Mouse (Mus musculus): ENCODE data around the gene Gm20388. TPM values are rescaled to one million over a fixed set of nuclear protein-coding genes. Genes with fewer than 3 reads are reported as not detected.

The Gm20388 gene
- total and polyA plus RNA-seq, 3 experiments, result 0.02 to 0.05 TPM; not detected in 1

- Histone ChIP-seq H3K27me3 (ENCODE audit: insufficient read depth, low read length) (no peaks in the 10 kb centered on the region), H3K9me3 (replicated peaks) (no peaks in the 10 kb centered on the region), H3K4me3 (ENCODE audit: low read depth, low read length) (peak overlapping the region; percentile 64; the same call in 1 of the 2 replicates), H3K36me3 (replicated peaks) (peaks cover 55% of the 10 kb centered on the region), H3K4me1 (ENCODE audit: insufficient read depth, low read depth, low read length) (peaks cover 74% of the 10 kb centered on the region)
- TF ChIP-seq CTCF (IDR thresholded peaks at IDR 0.05; ENCODE audit: low read depth, low read length) (no peak), GATA2 (IDR thresholded peaks at IDR 0.05; ENCODE audit: borderline replicate concordance, low read depth, low read length) (no peak), POLR2AphosphoS5 (IDR thresholded peaks at IDR 0.05; ENCODE audit: insufficient replicate concordance, low read depth, low read length) (no peak), GATA1 (IDR thresholded peaks at IDR 0.05; ENCODE audit: borderline replicate concordance, low read length) (no peak), TAL1 (conservative IDR thresholded peaks at IDR 0.05; ENCODE audit: low read depth, low read length) (no peak)
- DNase-seq (ENCODE audit: low spot score), result no peak
- ATAC-seq (ENCODE audit: extremely low read depth, insufficient number of reproducible peaks, low FRiP score, poor library complexity, severe bottlenecking), result no peak
Observed at GRCm38 (mm10) chr8:121954981-121955555, 2044.4 kb downstream of the Gm20388 start.

- Histone ChIP-seq H3K4me1 (ENCODE audit: insufficient read depth, low read depth, low read length) (peaks cover 82% of the 10 kb centered on the region), H3K4me3 (ENCODE audit: low read depth, low read length) (peak overlapping the region; percentile 22; the same call in 1 of the 2 replicates), H3K36me3 (replicated peaks) (peaks cover 63% of the 10 kb centered on the region), H3K9me3 (replicated peaks) (no peaks in the 10 kb centered on the region), H3K27me3 (ENCODE audit: insufficient read depth, low read length) (no peaks in the 10 kb centered on the region)
- peak; percentile 66 for DNase-seq (ENCODE audit: low spot score)
- peak; percentile 89 for TF ChIP-seq TAL1 (conservative IDR thresholded peaks at IDR 0.05; ENCODE audit: low read depth, low read length)
- TF ChIP-seq GATA2 (IDR thresholded peaks at IDR 0.05; ENCODE audit: borderline replicate concordance, low read depth, low read length), result no peak
- no peak for TF ChIP-seq CTCF (IDR thresholded peaks at IDR 0.05; ENCODE audit: low read depth, low read length)
- peak; percentile 53; the same call in 1 of the 2 replicates for TF ChIP-seq POLR2AphosphoS5 (IDR thresholded peaks at IDR 0.05; ENCODE audit: insufficient replicate concordance, low read depth, low read length)
- TF ChIP-seq GATA1 (IDR thresholded peaks at IDR 0.05; ENCODE audit: borderline replicate concordance, low read length), result no peak
- peak; percentile 87 for ATAC-seq (ENCODE audit: extremely low read depth, insufficient number of reproducible peaks, low FRiP score, poor library complexity, severe bottlenecking)
Observed at GRCm38 (mm10) chr8:121955825-121956500, 2045.3 kb downstream of the Gm20388 start.

GRCm38 (mm10) chr8:121958395-121958794 lies 2047.8 kb downstream of the Gm20388 start:
- no peak overlapping the region; the same call in 1 of the 2 replicates for H3K4me3 ChIP-seq (ENCODE audit: low read depth, low read length)
- H3K4me1 ChIP-seq (ENCODE audit: insufficient read depth, low read depth, low read length), result peaks cover 86% of the 10 kb centered on the region
- ATAC-seq (ENCODE audit: extremely low read depth, insufficient number of reproducible peaks, low FRiP score, poor library complexity, severe bottlenecking) (no peak), DNase-seq (ENCODE audit: low spot score) (no peak)
- H3K27me3 ChIP-seq (ENCODE audit: insufficient read depth, low read length), result no peaks in the 10 kb centered on the region
- peaks cover 64% of the 10 kb centered on the region for H3K36me3 ChIP-seq (replicated peaks)
- TF ChIP-seq CTCF (IDR thresholded peaks at IDR 0.05; ENCODE audit: low read depth, low read length) (no peak), TAL1 (conservative IDR thresholded peaks at IDR 0.05; ENCODE audit: low read depth, low read length) (no peak), POLR2AphosphoS5 (IDR thresholded peaks at IDR 0.05; ENCODE audit: insufficient replicate concordance, low read depth, low read length) (no peak), GATA2 (IDR thresholded peaks at IDR 0.05; ENCODE audit: borderline replicate concordance, low read depth, low read length) (no peak), GATA1 (IDR thresholded peaks at IDR 0.05; ENCODE audit: borderline replicate concordance, low read length) (no peak)
- H3K9me3 ChIP-seq (replicated peaks), result no peaks in the 10 kb centered on the region

- DNase-seq (ENCODE audit: low spot score), result peak; percentile 25
- peak; percentile 41; the same call in 1 of the 2 replicates for ATAC-seq (ENCODE audit: extremely low read depth, insufficient number of reproducible peaks, low FRiP score, poor library complexity, severe bottlenecking)
- Histone ChIP-seq H3K9me3 (replicated peaks) (no peaks in the 10 kb centered on the region), H3K27me3 (ENCODE audit: insufficient read depth, low read length) (no peaks in the 10 kb centered on the region), H3K4me1 (ENCODE audit: insufficient read depth, low read depth, low read length) (peaks cover 83% of the 10 kb centered on the region), H3K4me3 (ENCODE audit: low read depth, low read length) (no peak overlapping the region; the same call in 1 of the 2 replicates), H3K36me3 (replicated peaks) (peaks cover 70% of the 10 kb centered on the region)
- no peak for TF ChIP-seq TAL1 (conservative IDR thresholded peaks at IDR 0.05; ENCODE audit: low read depth, low read length)
- TF ChIP-seq GATA2 (IDR thresholded peaks at IDR 0.05; ENCODE audit: borderline replicate concordance, low read depth, low read length), result no peak
- no peak for TF ChIP-seq POLR2AphosphoS5 (IDR thresholded peaks at IDR 0.05; ENCODE audit: insufficient replicate concordance, low read depth, low read length)
- no peak for TF ChIP-seq CTCF (IDR thresholded peaks at IDR 0.05; ENCODE audit: low read depth, low read length)
- TF ChIP-seq GATA1 (IDR thresholded peaks at IDR 0.05; ENCODE audit: borderline replicate concordance, low read length), result no peak
Observed at GRCm38 (mm10) chr8:121962892-121963291, 2052.3 kb downstream of the Gm20388 start.

DNA sequence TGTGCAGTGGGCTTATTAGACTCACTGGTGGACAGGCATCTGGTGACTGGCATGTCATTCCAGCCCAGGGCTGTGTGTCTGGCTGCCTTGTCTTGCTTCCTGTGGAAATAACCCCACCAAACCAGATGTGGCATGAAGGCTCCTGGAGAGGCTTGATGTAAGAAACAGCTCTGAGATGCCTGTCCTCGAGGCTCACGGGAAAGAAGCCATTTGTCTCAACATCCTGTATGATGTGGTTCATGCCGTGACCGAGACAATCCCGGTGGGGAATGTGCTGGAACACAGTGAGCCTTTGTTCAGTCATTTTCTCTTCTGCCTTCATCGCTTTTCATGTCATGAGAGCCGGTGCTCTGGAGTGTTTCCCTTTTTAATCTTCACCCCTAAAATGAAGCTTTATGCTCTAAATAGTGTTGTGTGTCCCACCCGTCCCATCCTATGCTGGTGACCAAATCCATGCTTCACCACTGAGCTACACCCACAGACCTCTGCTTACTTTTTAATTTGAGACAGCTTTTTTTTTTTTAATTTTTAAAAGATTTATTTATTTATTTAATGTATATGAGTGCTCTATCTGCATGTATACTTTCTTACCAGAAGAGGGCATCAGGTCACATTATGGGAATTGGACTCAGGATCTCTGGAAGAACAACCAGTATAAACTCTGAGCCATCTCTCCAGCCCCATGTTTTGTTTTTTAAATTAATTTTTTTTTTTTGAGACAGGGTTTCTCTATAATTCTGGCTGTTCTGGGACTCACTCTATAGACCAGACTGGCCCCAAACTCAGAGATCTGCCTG lies 2054.3 kb downstream of the Gm20388 start:
- no peak overlapping the region for H3K4me3 ChIP-seq (ENCODE audit: low read depth, low read length)
- peaks cover 87% of the 10 kb centered on the region for H3K4me1 ChIP-seq (ENCODE audit: insufficient read depth, low read depth, low read length)
- ATAC-seq (ENCODE audit: extremely low read depth, insufficient number of reproducible peaks, low FRiP score, poor library complexity, severe bottlenecking) (no peak), DNase-seq (ENCODE audit: low spot score) (no peak)
- no peaks in the 10 kb centered on the region for H3K9me3 ChIP-seq (replicated peaks)
- no peaks in the 10 kb centered on the region for H3K27me3 ChIP-seq (ENCODE audit: insufficient read depth, low read length)
- peaks cover 61% of the 10 kb centered on the region for H3K36me3 ChIP-seq (replicated peaks)
- no peak for TF ChIP-seq GATA2 (IDR thresholded peaks at IDR 0.05; ENCODE audit: borderline replicate concordance, low read depth, low read length)
- no peak for TF ChIP-seq TAL1 (conservative IDR thresholded peaks at IDR 0.05; ENCODE audit: low read depth, low read length)
- no peak for TF ChIP-seq POLR2AphosphoS5 (IDR thresholded peaks at IDR 0.05; ENCODE audit: insufficient replicate concordance, low read depth, low read length)
- TF ChIP-seq GATA1 (IDR thresholded peaks at IDR 0.05; ENCODE audit: borderline replicate concordance, low read length), result no peak
- no peak for TF ChIP-seq CTCF (IDR thresholded peaks at IDR 0.05; ENCODE audit: low read depth, low read length)

All from G1E (cell line).